Mouse (Mus musculus) bone marrow, adult 2 months (tissue): Measurements from ENCODE around the gene Mrpl42.

Source experiments
- CTCF ChIP-seq: fragments of 200-500 bp; IDR thresholded peaks from 2 replicates; pipeline ENCODE4 v1.5.1; 2011; ENCODE audit warnings: low read length, control low read depth; ENCODE audit not compliant: control insufficient read depth, insufficient read depth
- POLR2A ChIP-seq: fragments of 200-500 bp; IDR thresholded peaks from 2 replicates; pipeline ENCODE4 v1.6.1; 2011; ENCODE audit warnings: low read depth, mild to moderate bottlenecking, control low read depth, low read length, borderline replicate concordance; ENCODE audit not compliant: control insufficient read depth

GRCm38 (mm10) chr10:95525037-95525675 is 23.4 kb upstream of the Mrpl42 start:
- TF ChIP-seq CTCF (no peak), POLR2A (no peak)
